Mouse (Mus musculus) megakaryocyte, adult 5-6 weeks (primary cell): ENCODE results near the gene Tom1l2. TPM values are rescaled to one million over a fixed set of nuclear protein-coding genes. Genes with fewer than 3 reads are reported as not detected.

Experiments
- ATAC-seq: 2 replicates; pipeline ENCODE4 v1.8.0; 2016; ENCODE audit warnings: mild to moderate bottlenecking, inconsistent platforms; ENCODE audit not compliant: poor library complexity, severe bottlenecking
- total RNA-seq, 2 experiments: library from RNA; stranded (forward) in 1 of 2; stranded (reverse) in 1 of 2; fragments of 153-499, 151-499 nt in 1 of 2; fragments of 221-1000, 200-1000 nt in 1 of 2; gene quantifications; 2 replicates each; pipeline versions ENCODE4 v1.2.3 to v1.2.4; 2015 to 2017

The Tom1l2 gene
- total RNA-seq (2015) = 6.0 and 6.3 TPM in 2 replicates
- 4.3 and 6.1 TPM in 2 replicates for total RNA-seq (2017)

DNA sequence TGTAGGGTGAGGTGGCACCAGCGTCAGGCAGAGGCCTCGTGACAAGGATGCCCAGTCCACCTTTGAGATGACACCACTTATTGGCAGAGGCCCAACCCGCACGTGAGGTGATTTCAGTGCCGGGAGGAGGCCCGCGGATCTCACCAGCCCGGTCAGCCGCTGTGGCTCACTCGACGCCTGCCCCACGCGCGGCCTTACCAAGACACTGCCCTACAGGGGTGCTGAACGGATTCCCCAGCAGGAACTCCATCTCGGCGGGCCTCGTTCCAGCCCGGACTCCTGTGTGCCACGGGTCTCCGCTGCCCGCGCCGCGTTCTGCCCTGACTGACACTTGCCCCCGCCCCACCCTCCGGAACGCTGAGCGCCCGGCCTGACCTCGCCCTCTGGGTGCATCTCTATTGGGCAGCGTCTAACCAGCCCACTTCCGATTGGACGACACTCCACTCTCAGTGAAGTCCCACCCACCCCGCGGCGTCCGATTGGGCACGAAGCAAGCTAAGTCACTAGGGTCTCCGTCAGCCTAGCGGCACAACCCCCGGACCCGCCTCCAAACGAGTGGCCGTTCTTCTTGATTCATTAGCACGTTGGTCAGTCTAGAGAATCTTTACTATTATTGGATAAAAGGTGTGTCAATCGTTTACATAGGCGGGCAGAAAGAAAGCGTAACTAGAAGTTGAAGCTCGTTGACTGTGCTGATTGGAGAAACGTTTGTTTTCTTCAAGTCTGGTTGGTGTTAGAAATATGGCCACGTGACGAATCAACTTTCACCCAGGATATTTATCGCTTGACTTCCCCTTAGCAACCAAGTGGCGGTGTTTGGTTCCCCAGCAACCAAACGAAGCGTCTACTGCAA, at the start of gene Tom1l2, which contains the start of gene Drc3:
Gene Tom1l2, minus strand, starts transcription at position 347 of the 853 bp plus-strand sequence.
Gene Drc3, plus strand, starts transcription at position 771 of the 853 bp plus-strand sequence.
- ATAC-seq = peak; percentile 94

DNA sequence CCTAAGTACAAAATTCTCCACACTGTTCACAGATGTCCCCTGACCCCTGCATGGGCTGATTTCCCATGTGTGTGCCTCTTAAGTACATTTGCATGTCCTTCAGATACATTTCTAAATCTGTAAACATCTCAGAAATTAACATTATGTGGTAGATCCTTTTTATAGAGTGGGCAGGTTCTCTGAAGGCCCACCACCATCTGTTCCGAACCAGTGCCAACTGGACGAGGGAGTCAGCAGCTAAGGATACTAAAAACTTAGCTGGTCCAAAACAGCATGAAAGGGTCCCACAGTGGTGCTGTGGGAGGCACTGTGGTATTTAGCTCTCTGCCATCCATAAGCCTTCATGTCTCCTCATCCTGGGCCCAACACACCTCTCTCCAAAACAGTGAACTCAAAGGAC, 44.5 kb upstream of the Tom1l2 start:
- ATAC-seq = no peak

DNA sequence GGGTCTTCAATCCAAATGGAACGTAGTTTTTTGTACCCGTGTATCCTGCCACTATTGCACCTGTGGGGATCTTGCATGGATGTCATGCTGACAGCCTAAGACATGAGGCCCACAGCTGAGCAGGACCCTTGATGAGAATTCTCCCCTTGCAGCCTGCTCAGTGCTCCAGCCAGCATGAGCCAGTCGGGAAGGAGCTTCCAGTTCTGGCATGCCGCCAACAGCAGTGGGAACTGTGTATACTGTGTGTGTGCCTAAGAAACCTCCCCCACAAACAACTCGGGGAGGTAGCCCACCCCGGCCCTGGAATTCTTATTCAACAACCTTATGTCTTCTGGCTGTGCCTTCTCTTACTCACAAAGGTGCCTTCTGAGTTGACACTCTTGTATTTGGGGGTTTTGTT, 43.8 kb upstream of the Tom1l2 start:
- no peak for ATAC-seq

DNA sequence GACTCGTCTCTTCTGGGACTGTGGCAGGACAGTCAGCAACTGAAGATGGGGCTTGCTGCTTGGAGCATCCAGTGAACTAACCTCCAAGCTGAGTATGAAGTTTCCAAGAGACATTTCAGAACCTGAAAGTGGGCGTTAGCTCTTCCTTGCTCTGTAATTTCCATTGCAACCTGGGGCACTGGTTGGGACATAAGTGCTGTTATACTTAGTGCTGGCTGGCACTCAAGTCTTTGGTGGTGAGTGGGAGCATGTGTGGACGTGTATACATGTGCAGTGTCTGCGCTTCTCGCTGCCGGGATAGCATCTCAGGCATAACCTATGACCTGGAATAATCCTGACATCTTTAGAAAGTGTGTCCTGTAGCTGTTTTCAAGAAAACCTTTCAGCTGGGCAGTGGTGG, 38.6 kb upstream of the Tom1l2 start:
- no peak for ATAC-seq

DNA sequence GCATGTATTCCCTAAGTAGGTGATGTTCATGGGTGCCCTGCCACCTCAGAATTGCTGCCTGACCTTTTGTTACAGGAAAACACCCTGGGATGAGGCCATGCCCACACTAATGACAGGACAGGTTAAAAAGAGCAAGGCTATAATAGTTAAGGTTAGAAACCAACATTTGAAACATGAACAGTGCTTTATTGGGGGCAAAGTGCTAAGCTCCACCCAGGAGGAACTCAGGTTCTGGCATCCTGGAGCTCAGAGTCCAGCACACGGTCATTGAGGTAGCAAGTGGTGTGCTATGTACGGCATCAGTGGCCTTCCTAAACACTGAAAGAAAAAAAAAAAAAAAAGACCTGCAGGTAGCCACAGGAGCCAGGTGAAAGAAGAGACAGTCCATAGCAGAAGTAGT, 35.2 kb upstream of the Tom1l2 start:
- ATAC-seq = no peak

DNA sequence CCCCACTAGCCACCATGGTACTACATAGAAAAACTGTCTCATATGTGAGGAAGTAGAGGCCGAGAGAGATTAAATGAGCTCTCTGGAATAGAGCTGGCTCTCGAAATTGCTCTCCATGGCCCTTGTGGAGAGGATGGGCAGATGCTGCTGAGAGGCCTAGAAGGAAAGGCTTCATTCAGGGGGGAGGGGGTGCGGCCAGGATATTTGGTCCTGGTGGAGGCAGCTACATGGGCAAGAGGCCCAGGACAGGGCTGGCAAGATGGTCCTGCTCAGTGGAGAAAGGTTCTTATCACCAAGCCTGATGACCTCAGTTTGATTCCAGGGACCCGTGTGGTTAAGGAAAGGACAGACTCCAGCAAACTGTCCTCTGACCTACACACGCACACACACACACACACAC, 33.2 kb upstream of the Tom1l2 start:
- no peak for ATAC-seq

DNA sequence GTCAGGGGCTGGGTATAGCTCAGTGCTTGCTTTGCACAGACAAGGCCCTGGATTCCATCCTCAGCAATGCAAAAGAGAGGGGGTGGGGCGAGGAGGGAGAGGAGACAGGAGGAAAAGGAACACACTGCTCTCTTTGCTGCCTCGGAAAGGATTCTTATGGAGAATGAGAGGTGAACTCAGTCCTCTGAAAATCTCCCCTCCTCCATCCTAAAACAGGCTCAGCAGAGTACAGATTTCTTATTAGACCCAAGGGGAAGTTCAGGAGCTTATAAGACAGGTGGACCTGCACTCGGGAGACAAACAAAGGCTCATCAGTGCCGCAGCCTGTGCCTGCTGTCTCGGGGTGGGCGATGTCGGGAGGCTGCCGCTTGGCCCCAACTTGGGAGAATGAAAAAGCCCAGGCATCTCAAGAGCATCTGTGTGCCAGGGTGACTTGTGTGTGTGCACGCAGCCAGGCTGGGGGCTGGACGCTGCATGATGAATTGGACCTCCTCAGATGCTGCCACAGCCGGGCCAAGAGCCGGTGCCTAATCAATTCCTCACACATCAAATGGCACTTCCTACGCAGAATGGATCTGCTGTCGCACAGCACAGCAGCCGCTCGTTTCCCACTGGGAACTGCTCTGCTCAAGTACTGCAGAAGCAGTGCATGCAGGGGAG, 32.2 kb upstream of the Tom1l2 start:
- no peak for ATAC-seq

DNA sequence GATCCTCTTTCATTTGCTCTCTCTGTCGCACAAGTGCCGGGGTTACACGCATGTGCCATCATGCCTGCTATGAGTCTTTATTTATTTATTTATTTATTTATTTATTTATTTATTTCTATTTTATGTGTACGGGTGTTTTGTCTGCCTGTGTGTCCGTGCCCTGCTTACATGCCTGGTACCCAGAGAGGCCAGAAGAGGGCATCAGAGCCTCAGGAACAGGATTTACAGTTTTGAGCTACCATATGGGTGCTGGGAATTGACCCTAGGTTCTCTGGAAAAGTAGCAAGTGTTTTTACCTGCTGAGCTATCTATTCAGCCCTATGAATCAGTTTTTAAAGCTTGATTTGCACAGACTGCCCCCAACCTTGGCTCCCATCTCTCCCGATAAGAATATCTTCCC, 30.8 kb upstream of the Tom1l2 start:
- ATAC-seq = no peak

DNA sequence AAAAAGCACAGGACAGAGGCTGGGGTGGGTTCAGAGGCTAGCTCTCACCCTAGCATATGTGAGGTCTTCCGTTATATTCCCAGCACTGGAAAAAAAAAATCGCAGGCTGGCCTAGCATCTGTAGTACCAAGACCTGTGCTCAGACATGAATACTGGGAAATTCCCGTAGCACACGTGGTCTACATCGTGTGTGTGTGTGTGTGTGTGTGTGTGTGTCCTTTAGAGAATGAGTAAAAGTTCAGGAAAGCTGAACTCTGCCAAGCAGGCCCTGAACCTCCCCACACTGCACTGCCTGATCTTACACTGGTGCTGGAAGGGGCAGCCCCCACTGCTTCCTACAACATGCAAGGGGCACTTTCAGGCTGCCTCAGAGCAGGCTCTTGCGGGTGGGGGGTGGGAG, 21.8 kb upstream of the Tom1l2 start:
- no peak for ATAC-seq

DNA sequence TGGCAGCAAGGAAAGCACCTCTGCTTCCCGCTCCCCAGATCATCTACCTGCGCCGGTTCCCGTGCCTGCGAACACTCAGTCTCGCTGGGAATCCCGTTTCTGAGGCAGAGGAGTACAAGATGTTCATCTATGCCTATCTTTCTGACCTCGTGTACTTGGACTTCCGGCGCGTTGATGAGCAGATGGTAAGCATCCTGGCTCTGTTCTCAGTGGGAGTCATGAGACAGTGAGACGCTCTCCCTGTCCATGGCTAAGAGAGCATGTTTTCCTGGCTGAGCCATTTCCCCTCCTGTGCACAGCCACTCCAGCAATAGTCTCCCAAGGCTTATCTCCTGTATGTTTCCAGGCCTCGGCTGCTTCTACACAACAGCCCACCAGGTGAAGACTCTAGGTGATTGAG, 17.7 kb upstream of the Tom1l2 start:
- ATAC-seq = no peak

DNA sequence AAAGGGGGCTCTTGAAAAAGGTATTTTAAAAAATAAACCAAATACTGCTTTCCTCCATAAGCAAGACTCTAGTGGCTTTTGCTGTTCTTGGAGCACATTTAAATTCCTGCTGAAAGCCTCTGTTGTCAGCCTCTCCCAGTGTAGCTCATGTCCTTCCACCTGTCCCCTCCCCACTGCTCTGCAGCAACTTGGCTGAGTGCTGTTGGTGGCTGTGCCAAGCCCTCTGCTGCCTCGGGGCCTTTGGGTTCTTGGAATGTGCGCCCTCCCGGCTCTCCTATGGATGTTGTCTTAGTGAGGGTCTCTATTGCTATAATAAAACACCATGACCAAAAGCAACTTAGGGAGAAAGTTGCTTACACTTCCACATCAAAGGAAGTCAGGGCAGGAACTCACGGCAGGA, 16.7 kb upstream of the Tom1l2 start:
- no peak for ATAC-seq

DNA sequence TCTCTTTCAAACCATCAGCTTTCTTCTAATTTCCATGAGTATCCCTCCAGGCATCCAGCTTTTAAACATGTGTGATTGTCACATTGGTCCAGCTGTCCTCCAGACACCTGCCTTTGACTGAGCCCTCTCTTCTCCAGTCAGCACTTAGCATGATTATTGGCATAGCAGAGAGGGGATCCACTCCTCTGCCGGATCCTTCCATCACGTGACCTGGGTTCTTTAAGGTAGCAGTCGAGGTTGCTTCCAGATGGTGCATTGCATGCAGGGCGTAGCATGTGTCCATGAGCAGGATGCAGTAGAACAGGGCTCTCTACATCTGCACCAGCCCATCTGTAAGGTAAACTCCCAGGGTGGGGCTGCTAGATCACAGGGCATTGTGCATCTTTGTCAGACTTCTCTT, 16.2 kb upstream of the Tom1l2 start:
- ATAC-seq = no peak

DNA sequence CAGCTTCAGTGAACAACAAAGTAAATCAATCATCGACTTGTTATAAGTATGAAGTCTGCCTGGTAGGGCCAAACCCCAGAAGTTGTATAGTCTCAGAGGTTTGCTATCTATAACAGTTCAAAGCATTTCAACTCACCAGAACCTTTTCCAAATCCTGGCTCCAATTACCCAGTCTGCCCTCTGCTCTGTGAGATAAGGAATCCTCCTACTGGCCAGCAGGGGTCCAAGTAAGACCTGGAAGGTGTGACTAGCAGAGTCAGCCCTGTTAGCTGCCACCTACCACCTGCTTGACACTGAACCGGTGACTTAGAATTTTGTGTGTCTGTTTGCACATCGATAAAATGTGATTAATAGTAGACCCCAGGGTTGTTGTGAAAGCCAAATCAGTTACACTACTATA, 14.6 kb upstream of the Tom1l2 start:
- ATAC-seq = no peak

DNA sequence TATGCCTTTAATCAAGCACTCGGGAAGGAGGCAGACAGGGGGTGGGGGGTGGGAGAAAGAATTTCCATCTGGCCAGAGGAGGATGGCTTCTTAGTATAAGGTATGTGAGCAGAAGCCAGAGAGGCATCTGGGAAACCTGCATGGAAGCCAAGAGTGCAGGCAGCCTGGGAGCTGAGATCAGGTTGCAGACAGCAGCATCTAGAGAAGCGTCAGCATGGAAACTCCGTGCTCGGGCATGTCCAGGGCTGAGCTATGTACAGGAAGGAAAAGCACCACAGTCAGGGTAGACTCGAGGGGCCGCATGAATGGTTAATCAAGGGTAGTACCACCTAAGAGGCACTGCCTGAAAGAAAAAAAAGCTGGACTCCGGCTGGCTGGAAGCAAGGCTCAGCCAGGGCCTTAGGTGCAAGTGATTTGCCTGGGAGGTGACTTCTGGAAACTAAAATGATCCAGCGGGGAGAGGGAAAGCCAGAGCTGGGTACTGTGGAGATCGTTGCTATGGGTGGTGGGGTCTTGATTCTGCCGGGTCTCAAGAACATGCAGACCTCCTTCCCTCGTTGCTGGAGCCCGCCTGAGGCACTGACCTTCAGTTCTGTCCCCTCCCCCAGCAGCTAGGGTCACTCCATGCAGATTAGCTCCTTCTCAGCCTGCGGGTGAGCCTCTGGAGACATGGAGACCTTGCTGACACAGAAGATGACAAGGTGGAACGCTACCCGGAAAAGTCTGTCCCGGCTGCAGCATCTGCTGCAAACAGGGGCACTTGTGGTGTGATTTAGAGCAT, 13.7 kb upstream of the Tom1l2 start:
- no peak for ATAC-seq

DNA sequence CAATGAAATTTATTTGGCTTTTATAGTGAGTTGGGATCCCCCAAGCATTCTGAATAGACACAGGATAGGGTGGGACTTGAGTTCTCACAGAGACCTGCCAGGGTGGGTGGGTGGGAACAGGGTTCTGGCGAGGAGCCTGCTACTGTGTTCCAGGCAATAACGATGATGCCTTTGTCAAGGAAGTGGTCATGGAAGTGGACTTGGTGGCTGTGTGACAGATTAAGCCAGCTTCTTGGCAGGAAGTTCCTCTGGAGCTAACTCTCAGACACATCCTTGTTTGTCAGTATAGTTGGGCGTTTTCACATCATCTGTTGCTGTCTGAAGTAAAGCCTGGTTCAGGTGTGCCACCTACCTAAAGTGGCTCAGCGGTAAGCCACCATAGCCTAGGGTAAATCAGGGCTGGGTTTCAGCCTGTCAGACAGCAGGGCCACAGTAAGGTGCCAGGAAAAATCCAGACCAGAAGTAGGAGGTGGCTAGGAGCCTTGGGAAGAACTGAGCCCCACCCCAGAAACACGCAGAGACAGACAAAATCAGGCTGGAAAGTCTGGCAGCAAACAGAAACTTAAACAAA, 8.0 kb upstream of the Tom1l2 start:
- no peak for ATAC-seq

DNA sequence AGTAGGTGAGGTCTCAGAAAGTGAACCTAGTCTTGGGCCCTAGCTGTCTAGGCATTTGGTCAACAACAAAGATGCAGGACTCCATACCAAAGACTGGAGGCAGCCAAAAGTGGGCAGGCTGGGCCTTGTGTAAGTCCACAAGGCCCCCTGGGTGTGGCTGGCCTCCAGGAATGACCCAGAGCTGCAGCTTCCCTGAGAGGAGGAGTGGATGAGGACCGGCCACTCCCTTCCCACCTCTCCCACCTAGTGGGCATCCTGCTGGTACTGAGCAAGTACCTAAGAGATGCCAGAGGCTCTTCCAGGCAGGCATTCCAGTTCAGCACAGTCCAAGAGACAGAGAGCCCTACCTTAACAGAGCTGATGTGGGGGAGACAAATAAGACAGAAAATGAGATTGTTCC, 7.2 kb upstream of the Tom1l2 start:
- no peak for ATAC-seq

DNA sequence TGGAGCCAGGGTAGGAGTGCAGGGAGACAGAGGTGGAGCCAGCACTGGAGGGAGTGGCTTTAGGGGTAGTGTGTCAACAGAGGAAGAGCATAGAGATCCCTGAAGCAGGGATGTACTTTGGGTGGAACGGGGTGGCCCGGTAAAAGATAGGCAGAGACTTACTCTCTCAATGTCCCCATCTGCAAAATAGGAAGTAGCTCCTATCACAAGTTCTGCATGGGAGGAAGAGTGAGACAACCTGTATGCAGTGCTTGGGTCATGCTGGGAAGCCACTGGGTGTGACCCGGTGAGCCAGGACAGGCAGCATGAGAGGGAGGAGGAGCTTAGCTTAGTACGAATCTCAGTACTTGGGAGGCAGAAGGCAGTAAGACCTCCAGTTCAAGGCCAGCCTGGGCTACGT, 6.4 kb upstream of the Tom1l2 start:
- no peak for ATAC-seq

DNA sequence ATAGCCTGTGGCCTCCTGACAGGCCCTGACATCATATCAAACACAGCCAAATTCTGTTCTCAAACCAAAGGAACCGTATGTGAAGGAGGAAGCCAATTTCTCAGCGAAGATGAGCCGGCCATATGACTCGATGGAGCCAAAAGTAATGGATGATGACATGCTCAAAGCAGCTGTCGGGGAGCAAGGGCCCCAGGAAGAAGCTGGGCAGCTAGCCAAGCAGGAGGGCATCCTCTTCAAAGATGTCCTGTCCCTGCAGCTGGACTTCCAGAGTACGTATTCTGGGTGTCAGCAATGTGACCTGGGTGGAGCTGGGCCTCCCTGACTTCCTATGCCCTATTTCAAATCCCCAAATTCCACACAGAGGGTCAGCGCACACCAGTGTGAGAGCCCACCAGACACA, 5.8 kb upstream of the Tom1l2 start:
- ATAC-seq = no peak

DNA sequence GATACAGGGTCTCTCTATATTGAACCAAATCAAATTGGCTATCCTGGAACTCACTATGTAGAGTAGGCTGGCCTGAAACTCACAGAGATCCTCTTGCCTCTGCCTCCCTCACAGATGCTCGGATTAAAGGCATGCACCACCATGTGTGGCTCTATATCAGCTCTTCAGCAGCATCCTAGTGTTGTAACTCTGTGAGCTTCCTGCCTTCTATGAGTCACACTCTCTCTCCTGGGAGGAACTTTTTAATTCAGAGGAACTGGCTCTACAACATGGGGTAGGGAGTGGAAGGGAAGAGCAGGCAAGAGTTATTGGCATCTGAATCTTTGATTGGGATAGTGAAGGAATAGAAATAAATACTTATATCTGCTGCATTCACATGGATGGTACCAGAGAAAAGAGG, 4.4 kb upstream of the Tom1l2 start:
- ATAC-seq = no peak

DNA sequence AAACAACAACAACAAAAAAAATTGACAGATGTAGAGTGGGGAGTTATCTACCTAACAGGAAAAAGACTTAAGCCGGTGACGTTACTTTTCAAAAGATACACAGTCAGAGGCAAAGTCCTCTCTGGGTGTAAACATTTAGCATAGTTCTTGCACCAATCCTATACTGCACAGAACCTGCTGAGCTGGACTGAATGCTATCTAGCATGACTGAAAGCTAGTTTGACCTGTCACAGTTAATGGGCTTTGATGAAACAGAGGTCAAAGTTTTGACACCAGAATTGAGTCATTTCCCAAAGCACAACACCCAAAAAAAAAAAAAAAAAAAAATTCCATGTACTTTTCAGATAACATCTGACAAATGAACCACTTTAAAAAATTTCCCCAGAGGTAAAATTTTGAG, 3.2 kb upstream of the Tom1l2 start:
- no peak for ATAC-seq

DNA sequence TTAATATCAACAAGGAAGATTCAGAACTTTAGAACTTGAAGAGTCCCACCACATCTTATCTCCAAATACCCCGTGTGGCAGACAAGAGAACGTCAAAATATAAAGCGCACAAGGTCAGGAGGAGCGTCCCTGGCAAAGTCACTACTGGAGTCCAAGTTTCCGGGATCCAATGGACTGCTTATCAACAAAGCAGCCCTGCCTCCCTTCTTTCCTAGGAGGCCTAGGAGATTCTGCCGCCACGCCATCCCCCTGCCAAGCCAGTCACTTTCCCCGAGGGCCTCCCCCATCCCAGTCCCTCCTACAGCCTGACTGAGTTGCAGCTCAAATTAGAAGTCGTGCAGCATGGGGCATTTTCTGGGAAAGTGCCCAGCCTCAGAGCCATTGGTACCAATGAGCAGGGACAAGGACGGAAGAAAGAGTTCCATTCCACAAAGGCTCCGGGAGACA, 757 bp downstream of the Tom1l2 start:
- ATAC-seq = no peak
